Mouse (Mus musculus): Measurements from ENCODE around the gene Itgb6.

GRCm38 (mm10) chr2:60636481-60636880 lies 86.0 kb downstream of the Itgb6 start:
- TF ChIP-seq EP300 (IDR thresholded peaks at IDR 0.05; ENCODE audit: low read depth) (no peak), CTCF (IDR thresholded peaks at IDR 0.05; ENCODE audit: low read depth) (no peak)

All from liver, postnatal 0 days (tissue).